Mouse (Mus musculus) midbrain, embryonic 15.5 days (tissue): ENCODE results near the gene Rbbp8nl. TPM values are rescaled to one million over a fixed set of nuclear protein-coding genes. Genes with fewer than 3 reads are reported as not detected.

Source experiments
- ATAC-seq: fragments of 200-750 bp; cut with Nextera tagmentation; replicated peaks from 2 replicates; pipeline ENCODE4 v1.8.0; 2017; ENCODE audit warnings: moderate TSS enrichment
- H3K27ac ChIP-seq: fragments of 300-500 bp; sonication (generic); 2 replicates; pipeline ENCODE4 v1.5.1; 2015; ENCODE audit warnings: mild to moderate bottlenecking, inconsistent platforms
- H3K27me3 ChIP-seq: fragments of 300-500 bp; sonication (generic); replicated peaks from 2 replicates; pipeline ENCODE4 v1.6.1; 2015; ENCODE audit warnings: inconsistent platforms
- H3K36me3 ChIP-seq: fragments of 300-500 bp; sonication (generic); replicated peaks from 2 replicates; pipeline ENCODE4 v1.6.1; 2015; ENCODE audit warnings: inconsistent platforms
- H3K4me1 ChIP-seq: fragments of 300-500 bp; sonication (generic); 2 replicates; pipeline ENCODE4 v1.6.1; 2015; ENCODE audit warnings: inconsistent platforms
- H3K4me2 ChIP-seq: fragments of 300-500 bp; sonication (generic); 2 replicates; pipeline ENCODE4 v1.6.1; 2015; ENCODE audit warnings: inconsistent platforms, mild to moderate bottlenecking, moderate library complexity
- H3K4me3 ChIP-seq: fragments of 300-500 bp; sonication (generic); 2 replicates; pipeline ENCODE4 v1.5.1; 2015; ENCODE audit warnings: mild to moderate bottlenecking, inconsistent platforms
- H3K9ac ChIP-seq: fragments of 300-500 bp; sonication (generic); 2 replicates; pipeline ENCODE4 v1.6.1; 2015; ENCODE audit warnings: mild to moderate bottlenecking, inconsistent platforms
- H3K9me3 ChIP-seq: fragments of 300-500 bp; sonication (generic); 2 replicates; pipeline ENCODE4 v1.6.1; 2016; ENCODE audit warnings: inconsistent platforms
- WGBS: fragments of 180-500 bp; shearing (Covaris S2); methylation state at CpG from one replicate; pipeline ENCODE4 v1.1.7; 2015; ENCODE audit warnings: mixed read lengths; 5-methylcytosine and 5-hydroxymethylcytosine counted together
- polyA plus RNA-seq: library from polyadenylated mRNA; unstranded; fragments of >200 nt; fragmentation: Nextera tagmentation; extraction: Ambion mirVana; gene quantifications from 2 replicates; pipeline ENCODE4 v1.2.1, GENCODE M21; 2015

Gene Rbbp8nl
- polyA plus RNA-seq, 1 experiment from 2014 or later: not detected

GRCm38 (mm10) chr2:180250930-180251611 lies 38.6 kb downstream of the Rbbp8nl start:
- Histone ChIP-seq H3K27me3 (no peaks in the 10 kb centered on the region), H3K4me2 (no peak overlapping the region), H3K27ac (no peak overlapping the region), H3K4me1 (peaks cover 4% of the 10 kb centered on the region), H3K4me3 (no peak overlapping the region), H3K9ac (no peak overlapping the region), H3K36me3 (no peaks in the 10 kb centered on the region), H3K9me3 (no peaks in the 10 kb centered on the region)
- WGBS: 27% methylated on average over 11 of the region's 11 CpGs
- peak; percentile 80 for ATAC-seq

- no peaks in the 10 kb centered on the region for H3K27me3 ChIP-seq
- H3K27ac ChIP-seq: no peak overlapping the region
- H3K9me3 ChIP-seq: no peaks in the 10 kb centered on the region
- no peaks in the 10 kb centered on the region for H3K36me3 ChIP-seq
- no peak overlapping the region for H3K4me3 ChIP-seq
- no peaks in the 10 kb centered on the region for H3K4me1 ChIP-seq
- 55% methylated on average over 9 of the region's 9 CpGs for WGBS
- ATAC-seq: no peak
- no peak overlapping the region for H3K9ac ChIP-seq
- H3K4me2 ChIP-seq: no peak overlapping the region
Measured at GRCm38 (mm10) chr2:180248947-180249660, 40.6 kb downstream of the Rbbp8nl start.

- H3K27me3 ChIP-seq: no peaks in the 10 kb centered on the region
- WGBS: 89% methylated on average over 5 of the region's 5 CpGs
- no peak overlapping the region for H3K27ac ChIP-seq
- no peaks in the 10 kb centered on the region for H3K36me3 ChIP-seq
- no peak overlapping the region for H3K4me2 ChIP-seq
- H3K4me1 ChIP-seq: no peaks in the 10 kb centered on the region
- no peak overlapping the region for H3K4me3 ChIP-seq
- no peaks in the 10 kb centered on the region for H3K9me3 ChIP-seq
- no peak for ATAC-seq
- no peak overlapping the region for H3K9ac ChIP-seq
Measured at GRCm38 (mm10) chr2:180247916-180248315, 41.8 kb downstream of the Rbbp8nl start.

- Histone ChIP-seq H3K36me3 (no peaks in the 10 kb centered on the region), H3K4me3 (no peak overlapping the region), H3K4me1 (no peaks in the 10 kb centered on the region), H3K27me3 (no peaks in the 10 kb centered on the region), H3K4me2 (no peak overlapping the region), H3K9ac (no peak overlapping the region), H3K27ac (no peak overlapping the region), H3K9me3 (no peaks in the 10 kb centered on the region)
- ATAC-seq: no peak
- 89% methylated on average over 4 of the region's 4 CpGs for WGBS
Measured at GRCm38 (mm10) chr2:180243108-180243507, 46.6 kb downstream of the Rbbp8nl start.

GRCm38 (mm10) chr2:180238591-180238990 lies 51.1 kb downstream of the Rbbp8nl start:
- Histone ChIP-seq H3K9me3 (no peaks in the 10 kb centered on the region), H3K4me1 (no peaks in the 10 kb centered on the region), H3K27ac (no peak overlapping the region), H3K27me3 (no peaks in the 10 kb centered on the region), H3K36me3 (no peaks in the 10 kb centered on the region), H3K4me3 (no peak overlapping the region), H3K9ac (no peak overlapping the region), H3K4me2 (no peak overlapping the region)
- WGBS: 89% methylated on average over 5 of the region's 5 CpGs
- ATAC-seq: no peak

GRCm38 (mm10) chr2:180237601-180238345 lies 51.9 kb downstream of the Rbbp8nl start:
- Histone ChIP-seq H3K9me3 (no peaks in the 10 kb centered on the region), H3K27me3 (no peaks in the 10 kb centered on the region), H3K4me3 (no peak overlapping the region), H3K36me3 (no peaks in the 10 kb centered on the region), H3K27ac (no peak overlapping the region), H3K9ac (no peak overlapping the region), H3K4me1 (no peaks in the 10 kb centered on the region), H3K4me2 (no peak overlapping the region)
- ATAC-seq: no peak
- 94% methylated on average over 7 of the region's 7 CpGs for WGBS

- Histone ChIP-seq H3K9me3 (no peaks in the 10 kb centered on the region), H3K27me3 (no peaks in the 10 kb centered on the region), H3K9ac (no peak overlapping the region), H3K4me1 (no peaks in the 10 kb centered on the region), H3K4me2 (no peak overlapping the region), H3K4me3 (no peak overlapping the region), H3K27ac (no peak overlapping the region), H3K36me3 (no peaks in the 10 kb centered on the region)
- WGBS: 91% methylated on average over 3 of the region's 3 CpGs
- ATAC-seq: no peak
Measured at GRCm38 (mm10) chr2:180236930-180237329, 52.7 kb downstream of the Rbbp8nl start.

- Histone ChIP-seq H3K4me1 (no peaks in the 10 kb centered on the region), H3K9ac (no peak overlapping the region), H3K27me3 (no peaks in the 10 kb centered on the region), H3K4me3 (no peak overlapping the region), H3K36me3 (no peaks in the 10 kb centered on the region), H3K9me3 (no peaks in the 10 kb centered on the region), H3K27ac (no peak overlapping the region), H3K4me2 (no peak overlapping the region)
- ATAC-seq: no peak
- 48% methylated on average over 3 of the region's 3 CpGs for WGBS
Measured at GRCm38 (mm10) chr2:180236500-180236899, 53.2 kb downstream of the Rbbp8nl start.

- Histone ChIP-seq H3K4me3 (no peak overlapping the region), H3K9ac (no peak overlapping the region), H3K4me2 (no peak overlapping the region), H3K27me3 (no peaks in the 10 kb centered on the region), H3K36me3 (no peaks in the 10 kb centered on the region), H3K4me1 (no peaks in the 10 kb centered on the region), H3K27ac (no peak overlapping the region), H3K9me3 (no peaks in the 10 kb centered on the region)
- WGBS: 89% methylated on average over 4 of the region's 4 CpGs
- ATAC-seq: no peak
Measured at GRCm38 (mm10) chr2:180235788-180236187, 53.9 kb downstream of the Rbbp8nl start.

GRCm38 (mm10) chr2:180234980-180235379 lies 54.7 kb downstream of the Rbbp8nl start:
- Histone ChIP-seq H3K27me3 (no peaks in the 10 kb centered on the region), H3K36me3 (no peaks in the 10 kb centered on the region), H3K9me3 (no peaks in the 10 kb centered on the region), H3K4me2 (no peak overlapping the region), H3K27ac (no peak overlapping the region), H3K4me3 (no peak overlapping the region), H3K9ac (no peak overlapping the region), H3K4me1 (no peaks in the 10 kb centered on the region)
- no peak for ATAC-seq
- 56% methylated on average over 6 of the region's 6 CpGs for WGBS

GRCm38 (mm10) chr2:180234353-180234752 lies 55.3 kb downstream of the Rbbp8nl start:
- no peak overlapping the region for H3K4me3 ChIP-seq
- no peaks in the 10 kb centered on the region for H3K36me3 ChIP-seq
- H3K9me3 ChIP-seq: no peaks in the 10 kb centered on the region
- no peaks in the 10 kb centered on the region for H3K4me1 ChIP-seq
- H3K27ac ChIP-seq: no peak overlapping the region
- ATAC-seq: no peak
- no peak overlapping the region for H3K9ac ChIP-seq
- 91% methylated on average over 8 of the region's 8 CpGs for WGBS
- no peak overlapping the region for H3K4me2 ChIP-seq
- no peaks in the 10 kb centered on the region for H3K27me3 ChIP-seq

GRCm38 (mm10) chr2:180233101-180233904 lies 56.4 kb downstream of the Rbbp8nl start:
- H3K4me1 ChIP-seq: no peaks in the 10 kb centered on the region
- H3K27ac ChIP-seq: no peak overlapping the region
- ATAC-seq: no peak
- H3K9ac ChIP-seq: no peak overlapping the region
- no peaks in the 10 kb centered on the region for H3K36me3 ChIP-seq
- H3K9me3 ChIP-seq: no peaks in the 10 kb centered on the region
- no peak overlapping the region for H3K4me2 ChIP-seq
- 88% methylated on average over 7 of the region's 7 CpGs for WGBS
- no peaks in the 10 kb centered on the region for H3K27me3 ChIP-seq
- no peak overlapping the region for H3K4me3 ChIP-seq
